Mouse (Mus musculus) MEL-GATA-1-ER (cell line): ENCODE measurements around the gene Exoc3l.

Source experiments
- DNase-seq: peaks from one replicate; pipeline ENCODE4 v3.0.0-alpha.2; 2012; ENCODE audit warnings: low read depth; ENCODE audit errors: extremely low read depth

Gene Exoc3l

GRCm38 (mm10) chr8:105268342-105269074, 27.4 kb downstream of the Exoc3l start:
- no peak for DNase-seq

GRCm38 (mm10) chr8:105266775-105267174, 29.1 kb downstream of the Exoc3l start:
- DNase-seq, result no peak

GRCm38 (mm10) chr8:105265128-105265527, 30.8 kb downstream of the Exoc3l start:
- DNase-seq, result peak; percentile 78

- peak; percentile 25 for DNase-seq
Observed at GRCm38 (mm10) chr8:105264024-105264982, 31.6 kb downstream of the Exoc3l start, which contains the start of the genes Tradd and Fbxl8. Tradd (minus strand) TSS chr8:105264609. Fbxl8 (plus strand) TSS chr8:105264648.

GRCm38 (mm10) chr8:105263244-105263912, 32.5 kb downstream of the Exoc3l start:
- DNase-seq, result peak; percentile 40

- peak; percentile 54 for DNase-seq
Observed at GRCm38 (mm10) chr8:105261326-105261980, 34.4 kb downstream of the Exoc3l start.

- no peak for DNase-seq
Observed at GRCm38 (mm10) chr8:105260371-105261099, 35.4 kb downstream of the Exoc3l start.

- DNase-seq, result no peak
Observed at GRCm38 (mm10) chr8:105259721-105260320, 36.1 kb downstream of the Exoc3l start.

- DNase-seq, result no peak
Observed at GRCm38 (mm10) chr8:105258911-105259720, 36.8 kb downstream of the Exoc3l start.

GRCm38 (mm10) chr8:105257318-105258114, 38.4 kb downstream of the Exoc3l start:
- no peak for DNase-seq

GRCm38 (mm10) chr8:105254966-105255350, 40.9 kb downstream of the Exoc3l start, which contains the start of gene B3gnt9:
B3gnt9 (minus strand) TSS chr8:105255153.
- peak; percentile 42 for DNase-seq

GRCm38 (mm10) chr8:105254152-105254965, 41.5 kb downstream of the Exoc3l start:
- peak; percentile 54 for DNase-seq

GRCm38 (mm10) chr8:105253766-105254151, 42.1 kb downstream of the Exoc3l start:
- no peak for DNase-seq

- no peak for DNase-seq
Observed at GRCm38 (mm10) chr8:105252680-105253537, 43.0 kb downstream of the Exoc3l start.

- no peak for DNase-seq
Observed at GRCm38 (mm10) chr8:105251954-105252353, 43.9 kb downstream of the Exoc3l start.

GRCm38 (mm10) chr8:105241016-105241415, 54.9 kb downstream of the Exoc3l start:
- no peak for DNase-seq
